Mouse (Mus musculus): ENCODE data around the gene Plekha8.

DNA sequence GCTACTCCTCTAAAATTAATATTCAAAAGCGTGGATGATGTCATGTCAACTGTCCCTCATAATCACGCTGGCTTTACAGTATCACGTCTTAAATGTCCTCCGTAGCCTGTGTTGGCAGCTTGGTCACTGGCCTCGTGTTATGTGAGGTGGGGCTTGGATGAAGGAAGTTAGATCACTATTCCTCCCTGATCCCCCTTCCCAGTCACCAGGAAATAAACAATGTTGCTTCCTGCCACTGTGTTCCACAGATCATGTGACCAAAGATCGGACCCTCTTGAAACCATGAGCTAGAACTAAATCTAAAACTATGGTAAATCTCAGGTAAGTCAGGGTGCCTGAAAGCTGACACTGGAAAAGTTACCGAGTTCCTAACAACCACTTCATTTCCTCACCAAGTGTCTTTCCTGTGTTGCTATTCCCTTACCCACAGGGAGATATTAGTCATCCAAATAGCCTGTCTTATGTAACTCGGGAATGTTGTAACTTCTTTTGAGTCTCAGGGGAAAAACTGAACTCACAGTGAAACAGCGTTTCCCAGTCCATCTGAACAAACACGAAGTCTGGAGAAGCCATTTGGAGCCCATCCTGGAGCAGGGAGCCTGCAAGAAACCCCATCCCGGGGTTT lies 60.7 kb downstream of the Plekha8 start:
- no peak for TF ChIP-seq POLR2A (IDR thresholded peaks at IDR 0.05; ENCODE audit: borderline replicate concordance, control insufficient read depth, low read depth, low read length)
- TF ChIP-seq CTCF (IDR thresholded peaks at IDR 0.05; ENCODE audit: control insufficient read depth, insufficient read depth, low read length) = no peak

Data from bone marrow, adult 2 months (tissue).